Mouse (Mus musculus): ENCODE data around the gene Zbtb38.

DNA sequence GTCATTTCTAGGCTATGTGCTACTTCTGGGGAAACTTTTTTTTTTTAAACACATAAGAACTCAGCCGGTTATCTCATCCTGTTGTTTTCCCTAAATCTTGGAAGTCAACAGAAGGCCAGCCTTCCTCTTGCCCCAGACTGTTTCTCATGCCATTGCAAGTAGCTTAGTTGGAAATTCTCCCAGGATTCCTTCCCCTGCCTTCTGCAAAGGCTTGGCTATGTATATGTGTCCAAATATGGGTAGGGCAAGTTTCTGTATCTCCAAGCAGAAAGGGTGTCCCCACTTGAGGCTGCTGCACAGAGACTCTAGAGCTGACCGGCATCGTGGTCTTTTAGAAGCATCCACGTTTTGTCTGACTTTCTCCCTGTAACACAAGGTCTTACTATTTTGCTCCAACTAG lies 63.6 kb downstream of the Zbtb38 start:
- no peak for TF ChIP-seq POLR2A (IDR thresholded peaks at IDR 0.05; ENCODE audit: borderline replicate concordance, extremely low read depth, low read depth, low read length)
- no peak for TF ChIP-seq CTCF (IDR thresholded peaks at IDR 0.05; ENCODE audit: insufficient read depth, low read length)

All from lung, adult 2 months (tissue).